24 mouse cellular contexts compared by ENCODE assay signal in the genomic region with DNA sequence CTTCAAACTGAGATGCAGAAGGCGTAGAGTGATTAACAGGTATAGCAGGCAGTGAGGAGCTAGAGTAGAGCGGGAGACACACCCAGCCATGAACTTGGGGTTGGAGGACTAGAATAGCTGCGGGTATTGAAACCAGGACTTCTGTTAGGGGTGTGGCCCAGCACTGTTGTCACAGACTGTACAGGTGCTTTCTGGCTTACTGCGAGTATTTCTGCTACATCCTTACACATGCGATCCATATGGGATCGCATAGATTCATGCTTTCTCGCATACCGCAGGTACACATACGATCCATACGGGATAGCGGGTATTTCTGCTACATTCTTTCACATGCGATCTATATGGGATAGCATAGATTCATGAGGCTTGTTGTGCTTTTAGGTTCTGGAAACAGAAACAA. TPM values are rescaled to one million over a fixed set of nuclear protein-coding genes. Genes with fewer than 3 reads are reported as not detected.
A peak's percentile ranks its signal among the peaks of the same experiment; 100 is the strongest.
DNase-seq lines count a peak whose midpoint lies in the region; ATAC-seq and TF ChIP-seq lines count a peak whose summit lies in the region.
"Had no signal": no experiment of that assay in that cellular context is flagged by ENCODE, and none has a peak within 500 bp of the region (broad histone marks: within the 10 kb centered on the region; RNA-seq: fewer than 3 reads in every experiment).

No protein-coding gene starts in this region.

- no peak for DNase-seq in forebrain, embryonic 10.5 days (ENCODE audit: extremely low spot score, low spot score)
- DNase-seq in gastrocnemius, postnatal 25 days, result no peak
- DNase-seq: adrenal gland, postnatal 10 days; cerebellum, adult 9-10 months; cerebellum, postnatal 36 days; heart, postnatal 14 days; kidney, postnatal 25 days; liver; lung, adult 2 months; lung, postnatal 10 days; right cerebral cortex, postnatal 4 days; thymus, adult 2 months; thymus, postnatal 36 days had no signal

- H3K27me3 ChIP-seq in forebrain, embryonic 16.5 days (replicated peaks; ENCODE audit: control insufficient read depth, insufficient read depth, low read length), result no peaks in the 10 kb centered on the region
- no peaks in the 10 kb centered on the region for H3K27me3 ChIP-seq in forebrain, embryonic 10.5 days (ENCODE audit: poor library complexity, severe bottlenecking)
- no peaks in the 10 kb centered on the region for H3K27me3 ChIP-seq in intestine, embryonic 15.5 days (replicated peaks)
- H3K27me3 ChIP-seq in intestine, postnatal 0 days (replicated peaks; ENCODE audit: control insufficient read depth, insufficient read depth, low read length), result no peaks in the 10 kb centered on the region
- no peaks in the 10 kb centered on the region for H3K27me3 ChIP-seq in neural tube, embryonic 14.5 days (ENCODE audit: control insufficient read depth, insufficient read depth, low read length)
- no peaks in the 10 kb centered on the region for H3K27me3 ChIP-seq in neural tube, embryonic 15.5 days (replicated peaks)
- H3K27me3 ChIP-seq: Patski had no signal

- H3K9ac ChIP-seq in forebrain, embryonic 16.5 days (replicated peaks; ENCODE audit: low read depth, low read length), result no peak overlapping the region
- no peak overlapping the region for H3K9ac ChIP-seq in intestine, embryonic 15.5 days
- H3K9ac ChIP-seq in intestine, postnatal 0 days (ENCODE audit: low read depth, low read length), result no peak overlapping the region
- no peak overlapping the region for H3K9ac ChIP-seq in neural tube, embryonic 14.5 days (replicated peaks; ENCODE audit: low read depth, low read length)
- H3K9ac ChIP-seq in neural tube, embryonic 15.5 days (replicated peaks), result no peak overlapping the region
- H3K9ac ChIP-seq: liver, embryonic 14.5 days had no signal

- TF ChIP-seq CTCF in intestine, postnatal 0 days (IDR thresholded peaks at IDR 0.05; ENCODE audit: low read depth), result no peak

- peaks cover 11% of the 10 kb centered on the region for H3K36me3 ChIP-seq in forebrain, embryonic 16.5 days (ENCODE audit: control insufficient read depth, insufficient read depth)
- H3K36me3 ChIP-seq in forebrain, embryonic 10.5 days (replicated peaks), result peaks cover 60% of the 10 kb centered on the region
- peaks cover 2% of the 10 kb centered on the region for H3K36me3 ChIP-seq in intestine, embryonic 15.5 days
- peaks cover 33% of the 10 kb centered on the region for H3K36me3 ChIP-seq in intestine, postnatal 0 days (ENCODE audit: control insufficient read depth, insufficient read depth)
- H3K36me3 ChIP-seq in neural tube, embryonic 14.5 days (ENCODE audit: control insufficient read depth, insufficient read depth, low read length), result peaks cover 22% of the 10 kb centered on the region; the same call in 1 of the 2 replicates
- peaks cover 26% of the 10 kb centered on the region for H3K36me3 ChIP-seq in neural tube, embryonic 15.5 days

- H3K9me3 ChIP-seq in forebrain, embryonic 16.5 days (ENCODE audit: control insufficient read depth, low read length), result no peaks in the 10 kb centered on the region
- no peaks in the 10 kb centered on the region for H3K9me3 ChIP-seq in forebrain, embryonic 10.5 days
- H3K9me3 ChIP-seq in intestine, embryonic 15.5 days, result no peaks in the 10 kb centered on the region
- H3K9me3 ChIP-seq in intestine, postnatal 0 days (ENCODE audit: control insufficient read depth), result no peaks in the 10 kb centered on the region
- no peaks in the 10 kb centered on the region for H3K9me3 ChIP-seq in neural tube, embryonic 14.5 days (ENCODE audit: control insufficient read depth, low read length)
- H3K9me3 ChIP-seq in neural tube, embryonic 15.5 days (replicated peaks), result no peaks in the 10 kb centered on the region
- H3K9me3 ChIP-seq: hindbrain, embryonic 10.5 days had no signal

- WGBS in forebrain, embryonic 16.5 days, result 97% methylated on average over 12 of the region's 12 CpGs
- WGBS in forebrain, embryonic 10.5 days, result 96% methylated on average over 12 of the region's 12 CpGs
- WGBS in intestine, embryonic 15.5 days, result 95% methylated on average over 12 of the region's 12 CpGs
- 91% methylated on average over 12 of the region's 12 CpGs for WGBS in intestine, postnatal 0 days
- WGBS in neural tube, embryonic 14.5 days, result 97% methylated on average over 12 of the region's 12 CpGs
- WGBS in neural tube, embryonic 15.5 days, result 97% methylated on average over 12 of the region's 12 CpGs

- 0 out of 2 replicates have a peak, but pooled peaks have one; percentile 2 for ATAC-seq in forebrain, embryonic 16.5 days
- peak; percentile 43; the same call in 1 of the 2 replicates for ATAC-seq in intestine, embryonic 15.5 days
- no peak for ATAC-seq in intestine, postnatal 0 days
- ATAC-seq in neural tube, embryonic 14.5 days (ENCODE audit: low read depth), result 0 out of 2 replicates have a peak, but pooled peaks have one; percentile 14
- no peak for ATAC-seq in neural tube, embryonic 15.5 days (ENCODE audit: low FRiP score)
- ATAC-seq: forebrain, embryonic 14.5 days; Patski had no signal

- no peak overlapping the region for H3K4me3 ChIP-seq in forebrain, embryonic 16.5 days (replicated peaks; ENCODE audit: low read length)
- no peak overlapping the region for H3K4me3 ChIP-seq in forebrain, embryonic 10.5 days
- H3K4me3 ChIP-seq in intestine, embryonic 15.5 days (replicated peaks), result no peak overlapping the region
- H3K4me3 ChIP-seq in intestine, postnatal 0 days (ENCODE audit: low read depth, low read length), result no peak overlapping the region
- no peak overlapping the region for H3K4me3 ChIP-seq in neural tube, embryonic 14.5 days (ENCODE audit: low read depth, low read length)
- no peak overlapping the region for H3K4me3 ChIP-seq in neural tube, embryonic 15.5 days (replicated peaks)
- H3K4me3 ChIP-seq: erythroblast, embryonic 14.5 days; hindbrain, embryonic 10.5 days had no signal

- no peaks in the 10 kb centered on the region for H3K4me1 ChIP-seq in forebrain, embryonic 16.5 days (replicated peaks; ENCODE audit: control insufficient read depth, insufficient read depth, low read length)
- H3K4me1 ChIP-seq in forebrain, embryonic 10.5 days, result no peaks in the 10 kb centered on the region
- H3K4me1 ChIP-seq in intestine, embryonic 15.5 days (replicated peaks), result no peaks in the 10 kb centered on the region
- no peaks in the 10 kb centered on the region for H3K4me1 ChIP-seq in intestine, postnatal 0 days (replicated peaks; ENCODE audit: control insufficient read depth, insufficient read depth, low read length)
- no peaks in the 10 kb centered on the region for H3K4me1 ChIP-seq in neural tube, embryonic 14.5 days (ENCODE audit: control insufficient read depth, insufficient read depth, low read length)
- H3K4me1 ChIP-seq in neural tube, embryonic 15.5 days, result no peaks in the 10 kb centered on the region
- H3K4me1 ChIP-seq: hindbrain, embryonic 10.5 days had no signal

- no peak overlapping the region for H3K27ac ChIP-seq in forebrain, embryonic 16.5 days (ENCODE audit: low read length)
- H3K27ac ChIP-seq in forebrain, embryonic 10.5 days, result no peak overlapping the region
- no peak overlapping the region for H3K27ac ChIP-seq in intestine, embryonic 15.5 days
- no peak overlapping the region for H3K27ac ChIP-seq in intestine, postnatal 0 days (ENCODE audit: low read depth, low read length)
- H3K27ac ChIP-seq in neural tube, embryonic 14.5 days (ENCODE audit: low read depth, low read length), result no peak overlapping the region
- H3K27ac ChIP-seq in neural tube, embryonic 15.5 days (replicated peaks), result no peak overlapping the region
- H3K27ac ChIP-seq: hindbrain, embryonic 10.5 days; liver, embryonic 14.5 days; macrophage had no signal

- H3K4me2 ChIP-seq in forebrain, embryonic 16.5 days (ENCODE audit: low read length), result no peak overlapping the region
- H3K4me2 ChIP-seq in intestine, embryonic 15.5 days (replicated peaks), result no peak overlapping the region
- H3K4me2 ChIP-seq in intestine, postnatal 0 days (replicated peaks; ENCODE audit: low read depth), result no peak overlapping the region
- no peak overlapping the region for H3K4me2 ChIP-seq in neural tube, embryonic 14.5 days (ENCODE audit: low read depth, low read length)
- H3K4me2 ChIP-seq in neural tube, embryonic 15.5 days, result no peak overlapping the region

RNA-seq across cellular contexts. Expression of a gene that starts 24.4 kb away (rescaled TPM):
- 68.0 and 70.6 TPM in 2 replicates for polyA plus RNA-seq in forebrain, embryonic 16.5 days (2015; fragmentation: Nextera tagmentation; extraction: Ambion mirVana)
- polyA plus RNA-seq in forebrain, embryonic 10.5 days (2016; fragmentation: Nextera tagmentation; extraction: Ambion mirVana), result 19.1 and 22.9 TPM in 2 replicates
- polyA plus RNA-seq in intestine, embryonic 15.5 days (2015; fragmentation: Nextera tagmentation; extraction: Ambion mirVana), result 23.7 and 26.0 TPM in 2 replicates
- 11.2 and 12.4 TPM in 2 replicates for polyA plus RNA-seq in intestine, postnatal 0 days (2015; fragmentation: Nextera tagmentation; extraction: Ambion mirVana)
- 62.1 and 71.9 TPM in 2 replicates for polyA plus RNA-seq in neural tube, embryonic 14.5 days (2014; fragmentation: Nextera tagmentation; extraction: Ambion mirVana)
- polyA plus RNA-seq in neural tube, embryonic 15.5 days (2015; fragmentation: Nextera tagmentation; extraction: Ambion mirVana), result 53.8 and 59.2 TPM in 2 replicates
- 10 to 100 TPM; 12.4 to 16.0 TPM for total RNA-seq in gastrocnemius, postnatal 25 days (2021)

RNA-seq across cellular contexts. Expression of a gene that starts 32.3 kb away (rescaled TPM):
- 269 and 308 TPM in 2 replicates for polyA plus RNA-seq in forebrain, embryonic 16.5 days (2015; fragmentation: Nextera tagmentation; extraction: Ambion mirVana)
- polyA plus RNA-seq in forebrain, embryonic 10.5 days (2016; fragmentation: Nextera tagmentation; extraction: Ambion mirVana), result 211 and 227 TPM in 2 replicates
- 223 and 245 TPM in 2 replicates for polyA plus RNA-seq in intestine, embryonic 15.5 days (2015; fragmentation: Nextera tagmentation; extraction: Ambion mirVana)
- 195 and 197 TPM in 2 replicates for polyA plus RNA-seq in intestine, postnatal 0 days (2015; fragmentation: Nextera tagmentation; extraction: Ambion mirVana)
- polyA plus RNA-seq in neural tube, embryonic 14.5 days (2014; fragmentation: Nextera tagmentation; extraction: Ambion mirVana), result 287 and 292 TPM in 2 replicates
- polyA plus RNA-seq in neural tube, embryonic 15.5 days (2015; fragmentation: Nextera tagmentation; extraction: Ambion mirVana), result 248 and 260 TPM in 2 replicates
- 100 to 1,000 TPM; 252 to 287 TPM for total RNA-seq in gastrocnemius, postnatal 25 days (2021)

Comparison
In these comparisons a context has a peak if more than half of its experiments do, and no peak if none do; other contexts are left out.
1. ATAC-seq: peak in forebrain, embryonic 16.5 days (single experiment), intestine, embryonic 15.5 days (single experiment) and neural tube, embryonic 14.5 days (single experiment); none in intestine, postnatal 0 days (single experiment) and neural tube, embryonic 15.5 days (single experiment).